Mouse (Mus musculus): ENCODE results near the gene Gm10273. TPM values are rescaled to one million over a fixed set of nuclear protein-coding genes. Genes with fewer than 3 reads are reported as not detected.

Gm10273 gene
- polyA plus RNA-seq, 1 experiment, result 45.2 TPM

DNA sequence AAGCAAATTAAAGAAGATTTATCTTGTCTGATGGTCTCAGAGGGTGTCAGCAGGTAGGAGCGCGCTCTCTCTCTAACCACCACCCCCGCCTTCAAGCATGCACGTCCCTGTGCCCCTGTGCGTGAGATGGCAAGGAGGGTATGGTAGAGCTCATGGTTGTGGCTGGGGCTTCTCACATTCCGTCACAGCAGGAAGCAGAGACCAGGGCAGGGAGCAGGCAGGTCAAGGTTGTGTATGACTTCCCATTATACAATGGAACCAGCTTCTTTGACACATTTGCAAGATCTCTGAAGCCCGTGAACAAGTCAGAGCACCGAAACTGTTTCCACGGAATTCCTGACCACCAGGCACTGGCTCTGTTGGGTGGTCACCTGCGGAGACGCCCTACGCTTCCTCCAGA lies 14.8 kb downstream of the Gm10273 start:
- Histone ChIP-seq H3K27ac (ENCODE audit: control insufficient read depth, insufficient read depth, low read depth, low read length, poor library complexity) (no peak overlapping the region), H3K4me3 (replicated peaks; ENCODE audit: control insufficient read depth, low read depth, low read length) (no peak overlapping the region), H3K4me1 (ENCODE audit: control insufficient read depth, insufficient read depth, low read length) (no peaks in the 10 kb centered on the region; the same call in 1 of the 2 replicates)
- TF ChIP-seq POLR2A (IDR thresholded peaks at IDR 0.05; ENCODE audit: borderline replicate concordance, control insufficient read depth, low read depth, low read length) (no peak), CTCF (IDR thresholded peaks at IDR 0.05; ENCODE audit: control insufficient read depth, insufficient read depth, low read length) (no peak)
- WGBS, result 74% methylated on average over 12 of the region's 12 CpGs

DNA sequence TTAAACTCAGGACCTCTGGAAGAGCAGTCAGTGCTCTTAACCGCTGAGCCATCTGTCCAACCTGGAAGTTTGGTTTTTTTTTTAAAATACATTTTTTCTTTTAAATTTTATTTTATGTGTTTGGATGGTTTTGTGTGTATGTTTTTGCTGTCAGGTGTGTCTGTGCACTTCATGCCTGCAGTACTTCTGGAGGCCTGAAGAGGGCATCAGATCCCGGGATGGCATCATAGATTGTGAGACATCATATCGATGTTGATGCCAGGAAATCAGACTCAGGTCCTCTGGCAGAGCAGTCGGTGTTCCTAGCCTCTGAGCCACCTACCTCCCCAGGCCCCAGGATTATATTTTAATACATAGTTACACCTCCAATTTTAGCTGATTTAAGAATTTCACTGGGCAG lies 18.3 kb downstream of the Gm10273 start:
- Histone ChIP-seq H3K4me3 (replicated peaks; ENCODE audit: control insufficient read depth, low read depth, low read length) (no peak overlapping the region), H3K27ac (ENCODE audit: control insufficient read depth, insufficient read depth, low read depth, low read length, poor library complexity) (no peak overlapping the region), H3K4me1 (ENCODE audit: control insufficient read depth, insufficient read depth, low read length) (no peaks in the 10 kb centered on the region; the same call in 1 of the 2 replicates)
- 84% methylated on average over 4 of the region's 4 CpGs for WGBS
- TF ChIP-seq POLR2A (IDR thresholded peaks at IDR 0.05; ENCODE audit: borderline replicate concordance, control insufficient read depth, low read depth, low read length), result no peak
- TF ChIP-seq CTCF (IDR thresholded peaks at IDR 0.05; ENCODE audit: control insufficient read depth, insufficient read depth, low read length), result peak; percentile 13; the same call in 1 of the 2 replicates

DNA sequence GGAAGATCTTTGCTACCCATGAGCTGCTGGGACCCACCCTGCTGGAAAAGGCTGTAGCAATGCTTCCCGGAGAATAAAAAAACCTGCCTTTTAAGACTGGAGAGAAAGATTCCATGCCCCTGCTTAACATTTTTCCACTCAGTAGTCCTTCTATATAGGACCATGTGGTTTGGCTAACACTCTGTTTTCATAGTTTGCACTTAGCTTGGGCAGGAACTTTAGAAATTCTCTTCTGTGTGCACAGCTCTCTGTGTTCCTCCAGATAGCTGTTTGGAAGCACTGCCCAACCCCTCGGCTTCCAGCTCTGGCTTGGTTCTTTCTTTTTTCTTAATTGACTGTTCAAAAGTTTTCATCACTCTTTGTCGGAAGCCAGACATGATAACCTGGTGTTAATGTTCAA lies 21.2 kb downstream of the Gm10273 start:
- Histone ChIP-seq H3K4me1 (ENCODE audit: control insufficient read depth, insufficient read depth, low read length) (no peaks in the 10 kb centered on the region; the same call in 1 of the 2 replicates), H3K27ac (ENCODE audit: control insufficient read depth, insufficient read depth, low read depth, low read length, poor library complexity) (no peak overlapping the region), H3K4me3 (replicated peaks; ENCODE audit: control insufficient read depth, low read depth, low read length) (no peak overlapping the region)
- WGBS, result 75% methylated on average over 3 of the region's 3 CpGs
- no peak for TF ChIP-seq POLR2A (IDR thresholded peaks at IDR 0.05; ENCODE audit: borderline replicate concordance, control insufficient read depth, low read depth, low read length)

DNA sequence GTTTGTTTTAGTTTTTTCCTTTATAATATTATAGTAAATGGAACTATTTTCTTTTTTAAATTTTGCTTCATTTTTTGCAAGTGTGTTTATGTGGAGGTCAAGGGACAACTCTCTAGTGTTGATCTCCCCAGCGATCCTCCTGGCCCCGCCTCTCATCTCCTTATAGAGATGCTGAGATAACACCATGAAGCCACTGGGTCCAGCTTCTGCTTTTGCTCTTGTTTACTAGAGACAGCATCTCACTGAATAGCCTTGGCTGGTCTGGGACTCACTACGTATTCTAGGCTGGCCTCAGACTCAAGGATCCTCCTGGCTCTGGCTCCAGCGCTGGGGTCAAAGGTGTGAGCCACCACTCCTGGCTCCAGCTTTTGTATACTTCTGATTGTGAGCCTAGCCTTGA lies 24.1 kb downstream of the Gm10273 start:
- no peak for TF ChIP-seq POLR2A (IDR thresholded peaks at IDR 0.05; ENCODE audit: borderline replicate concordance, control insufficient read depth, low read depth, low read length)
- TF ChIP-seq CTCF (IDR thresholded peaks at IDR 0.05; ENCODE audit: control insufficient read depth, insufficient read depth, low read length), result no peak
- WGBS, result 48% methylated on average over 4 of the region's 4 CpGs
- Histone ChIP-seq H3K4me1 (ENCODE audit: control insufficient read depth, insufficient read depth, low read length) (no peaks in the 10 kb centered on the region), H3K27ac (ENCODE audit: control insufficient read depth, insufficient read depth, low read depth, low read length, poor library complexity) (no peak overlapping the region), H3K4me3 (replicated peaks; ENCODE audit: control insufficient read depth, low read depth, low read length) (no peak overlapping the region)

DNA sequence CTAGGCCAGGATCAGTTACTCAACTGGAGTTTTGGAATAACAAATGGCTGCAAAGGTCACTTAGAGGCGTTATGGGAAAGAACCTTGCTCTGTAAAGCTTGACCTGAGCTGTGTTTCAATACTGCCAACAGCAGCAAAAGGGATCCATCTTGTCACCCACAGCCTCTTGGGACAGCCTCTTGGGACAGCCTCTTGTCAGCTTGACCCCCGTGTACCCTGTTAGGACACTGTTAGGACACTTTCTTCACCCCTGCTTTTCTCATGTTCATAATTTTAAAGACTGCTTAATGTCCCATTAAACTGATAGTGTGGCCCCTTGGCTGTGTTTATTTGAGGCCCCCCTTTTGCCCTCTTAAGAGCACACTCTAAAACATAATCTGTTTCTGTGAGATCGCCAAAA lies 29.0 kb downstream of the Gm10273 start:
- TF ChIP-seq POLR2A (IDR thresholded peaks at IDR 0.05; ENCODE audit: borderline replicate concordance, control insufficient read depth, low read depth, low read length) (no peak), CTCF (IDR thresholded peaks at IDR 0.05; ENCODE audit: control insufficient read depth, insufficient read depth, low read length) (no peak)
- Histone ChIP-seq H3K4me3 (replicated peaks; ENCODE audit: control insufficient read depth, low read depth, low read length) (no peak overlapping the region), H3K27ac (ENCODE audit: control insufficient read depth, insufficient read depth, low read depth, low read length, poor library complexity) (no peak overlapping the region), H3K4me1 (ENCODE audit: control insufficient read depth, insufficient read depth, low read length) (no peaks in the 10 kb centered on the region)
- WGBS, result 79% methylated on average over 3 of the region's 3 CpGs

DNA sequence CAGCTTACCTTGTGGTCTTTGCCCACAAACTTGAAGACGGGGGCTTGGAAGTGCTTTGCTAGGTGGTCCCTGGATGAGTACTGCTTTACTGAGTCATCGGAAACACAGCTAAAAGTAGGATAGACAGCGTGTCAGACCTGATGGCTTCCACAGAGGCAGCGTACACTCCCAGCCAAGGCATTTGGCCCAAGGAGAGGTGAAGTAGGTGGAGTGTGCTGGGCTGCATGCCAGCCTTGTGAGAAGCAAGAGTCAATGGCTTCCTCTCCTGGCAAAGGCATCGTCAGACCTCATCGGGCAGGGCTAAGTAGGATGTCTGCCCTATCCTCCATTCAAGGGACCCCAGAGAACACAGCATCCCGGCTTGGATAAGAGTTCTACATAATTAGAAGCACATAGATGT lies 29.9 kb downstream of the Gm10273 start:
- Histone ChIP-seq H3K4me1 (ENCODE audit: control insufficient read depth, insufficient read depth, low read length) (no peaks in the 10 kb centered on the region), H3K27ac (ENCODE audit: control insufficient read depth, insufficient read depth, low read depth, low read length, poor library complexity) (no peak overlapping the region), H3K4me3 (replicated peaks; ENCODE audit: control insufficient read depth, low read depth, low read length) (no peak overlapping the region)
- TF ChIP-seq CTCF (IDR thresholded peaks at IDR 0.05; ENCODE audit: control insufficient read depth, insufficient read depth, low read length), result no peak
- 53% methylated on average over 7 of the region's 7 CpGs for WGBS

DNA sequence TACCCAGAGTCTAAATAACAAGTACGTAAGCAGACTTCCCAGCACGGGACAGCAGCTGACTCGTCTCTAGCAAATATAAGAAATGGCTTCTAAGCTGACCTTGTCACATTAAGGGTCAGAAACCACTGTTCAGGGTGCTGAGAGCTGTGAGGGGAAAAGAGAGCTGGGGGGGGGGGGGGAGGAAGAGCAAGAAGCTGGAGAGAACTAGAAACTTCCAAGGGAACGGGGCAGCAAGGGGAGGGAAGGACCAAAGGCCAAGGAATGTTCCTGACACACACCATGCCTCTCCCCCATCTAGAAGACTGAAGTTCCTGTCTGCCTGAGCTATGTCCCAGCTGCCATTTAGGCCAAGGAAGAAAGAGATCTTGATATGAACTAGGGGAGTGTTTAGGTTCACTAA lies 30.9 kb downstream of the Gm10273 start:
- Histone ChIP-seq H3K4me1 (ENCODE audit: control insufficient read depth, insufficient read depth, low read length) (no peaks in the 10 kb centered on the region), H3K4me3 (replicated peaks; ENCODE audit: control insufficient read depth, low read depth, low read length) (no peak overlapping the region), H3K27ac (ENCODE audit: control insufficient read depth, insufficient read depth, low read depth, low read length, poor library complexity) (no peak overlapping the region)
- TF ChIP-seq CTCF (IDR thresholded peaks at IDR 0.05; ENCODE audit: control insufficient read depth, insufficient read depth, low read length) (no peak), POLR2A (IDR thresholded peaks at IDR 0.05; ENCODE audit: borderline replicate concordance, control insufficient read depth, low read depth, low read length) (no peak)
- WGBS, result 82% methylated on average over 4 of the region's 4 CpGs

DNA sequence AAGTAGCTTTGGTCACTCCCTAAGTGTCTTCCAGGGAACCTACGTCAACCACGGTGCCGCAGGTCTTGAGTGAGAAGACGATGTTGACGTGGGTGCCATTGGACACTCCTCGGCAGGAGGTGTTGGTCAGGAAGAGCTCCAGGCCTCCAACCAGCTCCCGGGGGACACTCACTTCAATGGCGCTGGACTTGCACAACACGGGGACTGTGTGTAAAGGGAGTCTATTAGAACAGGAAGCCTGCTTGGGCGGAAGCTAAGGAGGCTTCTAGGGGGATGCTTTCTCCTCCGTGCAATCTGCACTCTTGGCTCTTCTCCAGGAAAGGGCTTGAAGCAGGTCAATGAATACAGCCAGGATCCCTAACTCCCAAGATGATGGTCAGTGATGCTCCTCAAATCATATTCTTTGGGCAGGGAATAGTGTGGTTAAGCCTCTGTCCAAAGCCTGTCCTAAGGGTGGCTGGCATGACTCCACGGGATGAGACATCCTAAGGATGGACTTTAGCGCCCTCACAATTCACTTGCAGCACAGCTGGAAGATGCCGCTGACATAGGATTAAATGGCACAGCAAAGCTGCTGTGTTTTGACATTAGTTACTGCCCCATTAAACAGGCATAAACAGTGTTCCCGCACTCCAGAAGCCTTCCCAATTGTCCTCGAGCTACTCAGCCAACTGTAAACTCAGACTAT lies 34.2 kb downstream of the Gm10273 start:
- Histone ChIP-seq H3K4me3 (replicated peaks; ENCODE audit: control insufficient read depth, low read depth, low read length) (no peak overlapping the region), H3K4me1 (ENCODE audit: control insufficient read depth, insufficient read depth, low read length) (peaks cover 2% of the 10 kb centered on the region; the same call in 1 of the 2 replicates), H3K27ac (ENCODE audit: control insufficient read depth, insufficient read depth, low read depth, low read length, poor library complexity) (no peak overlapping the region)
- 70% methylated on average over 16 of the region's 16 CpGs for WGBS
- TF ChIP-seq CTCF (IDR thresholded peaks at IDR 0.05; ENCODE audit: control insufficient read depth, insufficient read depth, low read length) (no peak), POLR2A (IDR thresholded peaks at IDR 0.05; ENCODE audit: borderline replicate concordance, control insufficient read depth, low read depth, low read length) (no peak)

DNA sequence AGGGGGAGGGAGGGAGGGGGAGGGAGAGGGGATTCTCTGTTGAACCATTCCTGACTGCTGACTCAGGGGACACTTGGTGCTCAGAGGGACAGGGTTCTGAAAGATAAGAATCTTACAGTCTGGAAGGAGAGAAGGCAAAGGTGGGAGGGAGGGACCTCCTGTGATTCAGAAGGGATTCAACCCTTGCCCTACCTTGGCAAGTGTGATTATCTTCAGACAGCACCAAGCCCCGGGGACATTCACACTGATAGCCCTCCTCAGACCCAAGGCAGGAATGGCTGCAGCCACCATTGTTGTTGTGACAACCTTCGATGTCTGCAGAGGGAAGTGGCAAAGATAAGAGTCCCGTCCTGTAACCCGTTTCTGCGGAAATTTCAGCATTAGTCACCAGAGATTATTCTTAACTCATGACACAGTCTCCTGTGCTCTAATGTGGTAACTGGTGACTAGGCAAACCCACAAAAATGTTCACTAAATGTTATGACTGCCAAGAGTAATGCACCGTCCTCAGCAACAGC lies 35.3 kb downstream of the Gm10273 start:
- no peak overlapping the region for H3K27ac ChIP-seq (ENCODE audit: control insufficient read depth, insufficient read depth, low read depth, low read length, poor library complexity)

More for the DNA sequence above, 35.3 kb downstream of the Gm10273 start:
- peaks cover 2% of the 10 kb centered on the region; the same call in 1 of the 2 replicates for H3K4me1 ChIP-seq (ENCODE audit: control insufficient read depth, insufficient read depth, low read length)
- under 1% methylated on average over 6 of the region's 6 CpGs for WGBS
- no peak for TF ChIP-seq POLR2A (IDR thresholded peaks at IDR 0.05; ENCODE audit: borderline replicate concordance, control insufficient read depth, low read depth, low read length)
- no peak overlapping the region for H3K4me3 ChIP-seq (replicated peaks; ENCODE audit: control insufficient read depth, low read depth, low read length)
